Mouse (Mus musculus) A20 (cell line): Measurements from ENCODE around the gene Vmn1r90.
"Not testable (repeated sequence)": the region's sequence is repeated elsewhere in the genome, so short reads cannot be mapped to it uniquely, and the experiment has no call there.

ENCODE experiments used
- DNase-seq: peaks from one replicate; pipeline ENCODE4 v3.0.0-alpha.2; 2011; ENCODE audit warnings: low read depth, low spot score

The Vmn1r90 gene

DNA sequence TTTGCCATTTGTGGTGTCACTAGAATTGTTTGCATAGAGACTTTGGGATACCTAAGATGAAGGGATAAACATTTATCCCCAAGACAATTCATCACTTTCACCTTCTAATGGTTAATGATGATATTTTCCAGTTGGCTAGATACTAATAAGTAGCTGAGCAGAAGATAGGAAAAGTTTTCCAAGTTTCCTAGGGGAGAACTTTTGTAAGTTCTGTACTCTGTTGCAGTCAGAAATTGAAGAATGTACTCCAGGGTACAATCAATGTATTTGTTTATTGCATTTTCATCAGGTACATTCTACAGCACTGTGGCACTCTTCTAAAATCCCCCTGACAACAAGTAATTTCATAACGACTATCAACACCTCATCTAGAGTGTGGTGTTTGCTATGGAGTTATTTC lies at the start of gene Vmn1r90:
TSS of gene Vmn1r90 (minus strand) at position 101 of the 400 bp plus-strand sequence.
- no peak for DNase-seq

DNA sequence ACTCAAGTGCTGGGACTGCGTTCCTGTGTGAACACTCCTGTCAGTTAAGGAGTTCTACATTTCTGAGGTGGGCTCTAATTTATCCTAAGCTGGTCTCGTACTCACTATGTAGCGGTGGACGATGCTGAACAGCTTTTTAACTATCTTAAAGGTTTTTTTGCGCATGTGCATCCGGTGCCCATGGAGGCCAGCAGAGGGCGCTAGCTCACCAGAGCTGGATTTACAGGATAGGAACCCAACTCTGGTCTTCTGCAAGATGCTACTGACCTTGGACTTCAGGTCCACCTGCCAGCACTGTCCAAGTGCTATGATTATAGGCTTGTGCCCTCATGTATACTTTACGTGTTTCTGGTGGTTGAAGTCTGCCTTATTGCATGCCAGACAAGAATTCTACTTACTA lies 29.7 kb upstream of the Vmn1r90 start:
- DNase-seq: not testable (repeated sequence)

DNA sequence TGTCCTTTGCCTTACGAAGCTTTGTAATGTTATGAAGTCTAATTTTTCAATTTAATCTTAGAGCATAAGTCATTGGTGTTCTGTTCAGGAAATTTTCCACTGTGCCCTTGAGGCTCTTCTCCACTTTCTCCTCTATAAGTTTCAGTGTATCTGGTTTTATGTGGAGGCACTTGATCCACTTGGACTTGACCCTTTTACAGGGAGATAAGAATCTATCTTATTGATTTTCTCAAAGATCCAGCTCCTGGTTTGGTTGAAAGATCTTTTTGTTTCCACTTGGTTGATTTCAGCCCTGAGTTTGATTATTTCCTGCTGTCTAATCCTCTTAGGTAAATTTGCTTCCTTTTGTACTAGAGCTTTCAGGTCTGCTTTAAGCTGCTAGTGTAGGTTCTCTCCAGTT lies 11.0 kb downstream of the Vmn1r90 start:
- DNase-seq: no peak

DNA sequence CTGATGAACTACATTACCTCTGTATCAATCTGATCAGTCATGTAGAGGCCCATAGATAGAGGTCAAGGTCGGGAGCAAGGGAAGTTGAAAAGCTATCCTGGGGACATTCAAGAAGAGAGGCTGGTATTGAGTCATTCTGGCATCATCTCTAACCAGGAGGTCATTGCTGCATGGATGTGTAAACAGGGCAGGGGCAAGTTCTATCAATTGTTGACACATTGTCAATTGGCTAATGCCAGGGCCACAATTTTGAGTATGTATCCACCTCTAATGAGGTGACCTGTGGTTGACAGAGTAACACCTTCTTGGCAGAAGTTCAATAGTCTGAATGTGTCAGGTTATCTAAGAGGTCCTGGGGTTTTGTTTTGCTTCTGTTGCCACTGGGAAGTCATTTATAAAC lies 38.0 kb downstream of the Vmn1r90 start:
- DNase-seq: no peak

DNA sequence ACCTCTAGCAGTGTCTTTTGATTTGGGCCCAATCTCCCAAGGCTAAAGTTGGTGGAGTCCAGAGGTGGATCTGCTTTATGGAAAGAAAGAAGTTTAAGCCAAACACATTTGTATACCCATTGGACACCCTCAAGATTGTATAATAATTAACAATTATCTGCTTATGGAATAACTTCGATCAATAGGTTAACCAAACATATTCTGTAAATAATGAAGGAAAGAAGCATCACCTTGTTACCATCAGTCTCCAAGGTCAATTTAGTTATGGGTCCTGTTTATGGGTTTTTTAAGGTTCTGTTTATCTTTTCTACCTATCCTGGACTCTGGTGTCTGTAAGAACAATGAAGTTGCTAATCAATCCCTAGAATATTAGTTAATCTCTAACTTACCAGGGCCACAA lies 40.7 kb downstream of the Vmn1r90 start:
- no peak for DNase-seq

DNA sequence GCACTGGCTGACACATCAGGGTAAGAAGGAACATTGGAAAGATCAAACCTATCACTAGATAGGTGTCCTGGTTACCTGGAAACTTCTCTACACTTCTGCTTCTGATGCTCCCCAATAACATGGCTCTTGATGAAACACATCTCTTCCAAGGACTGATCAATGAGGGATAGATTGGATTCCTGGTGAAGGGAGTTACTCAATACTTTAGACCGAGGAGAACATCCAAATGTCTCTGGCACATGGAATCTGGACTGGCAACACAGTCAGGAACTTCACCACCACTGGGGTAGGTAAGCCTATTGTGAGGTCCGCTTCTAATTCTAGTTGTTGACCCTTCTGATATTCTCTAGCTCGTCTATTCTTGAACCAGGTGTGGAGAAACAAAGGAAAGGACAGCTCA lies 45.0 kb downstream of the Vmn1r90 start:
- no peak for DNase-seq
